Mouse (Mus musculus) spleen, adult 2 months (tissue): ENCODE results near the gene Chmp6. TPM values are rescaled to one million over a fixed set of nuclear protein-coding genes. Genes with fewer than 3 reads are reported as not detected.

Source experiments
- DNase-seq, 2 experiments: peaks; one replicate each; pipeline versions ENCODE4 v3.0.0 to v3.0.0-alpha.2; 2012 to 2021; ENCODE audit warnings: low spot score in 2 of 2, low read depth in 1 of 2
- H3K27ac ChIP-seq: fragments of 200-500 bp; 2 replicates; pipeline ENCODE4 v1.5.1; 2012; ENCODE audit warnings: low read length, inconsistent platforms; ENCODE audit not compliant: insufficient read depth
- H3K27me3 ChIP-seq: fragments of 200-500 bp; 2 replicates; pipeline ENCODE4 v1.6.1; 2012; ENCODE audit warnings: mild to moderate bottlenecking, moderate library complexity, low read length, inconsistent platforms; ENCODE audit not compliant: control insufficient read depth, insufficient read depth
- H3K36me3 ChIP-seq: fragments of 200-500 bp; 2 replicates; pipeline ENCODE4 v1.6.1; 2012; ENCODE audit warnings: mild to moderate bottlenecking, low read length, inconsistent platforms; ENCODE audit not compliant: control insufficient read depth, insufficient read depth
- H3K4me1 ChIP-seq: fragments of 200-500 bp; 2 replicates; pipeline ENCODE4 v1.6.1; 2011; ENCODE audit warnings: inconsistent platforms; ENCODE audit not compliant: control insufficient read depth, insufficient read depth, insufficient read length
- H3K4me3 ChIP-seq: fragments of 200-500 bp; 2 replicates; pipeline ENCODE4 v1.5.1; 2011; ENCODE audit warnings: mild to moderate bottlenecking, inconsistent platforms; ENCODE audit not compliant: insufficient read depth, insufficient read length; ENCODE audit errors: extremely low read depth
- CTCF ChIP-seq: fragments of 200-500 bp; IDR thresholded peaks from 2 replicates; pipeline ENCODE4 v1.5.1; 2011; ENCODE audit warnings: mild to moderate bottlenecking, inconsistent platforms; ENCODE audit not compliant: insufficient read depth, insufficient read length, insufficient replicate concordance; ENCODE audit errors: extremely low read depth
- POLR2A ChIP-seq: fragments of 200-500 bp; IDR thresholded peaks from 2 replicates; pipeline ENCODE4 v1.6.1; 2011; ENCODE audit warnings: low read depth, low read length, inconsistent platforms
- WGBS: fragments of 180-500 bp; shearing (Covaris S2); methylation state at CpG from one replicate; pipeline ENCODE4 v1.1.7; 2018; 5-methylcytosine and 5-hydroxymethylcytosine counted together
- polyA plus RNA-seq: library from polyadenylated mRNA; depleted of rRNA; stranded (reverse); fragments of >200 nt; gene quantifications from 2 replicates; pipeline ENCODE4 v1.2.3, GENCODE M21; 2012

Gene Chmp6
- polyA plus RNA-seq, 1 experiment, result 31.2 TPM

- no peak overlapping the region for H3K4me3 ChIP-seq
- DNase-seq, result no peak
- H3K27me3 ChIP-seq, result no peaks in the 10 kb centered on the region
- no peak overlapping the region for H3K27ac ChIP-seq
- H3K36me3 ChIP-seq, result no peaks in the 10 kb centered on the region
- TF ChIP-seq POLR2A, result no peak
- WGBS, result 80% methylated on average over 2 of the region's 2 CpGs
- H3K4me1 ChIP-seq, result peaks cover 11% of the 10 kb centered on the region
These were observed 34.7 kb downstream of the Chmp6 start for GRCm38 (mm10) chr11:119947897-119948296.

- no peaks in the 10 kb centered on the region for H3K36me3 ChIP-seq
- no peak overlapping the region for H3K27ac ChIP-seq
- no peak overlapping the region for H3K4me3 ChIP-seq
- DNase-seq, result no peak
- 68% methylated on average over 4 of the region's 4 CpGs for WGBS
- H3K27me3 ChIP-seq, result no peaks in the 10 kb centered on the region
- no peak for TF ChIP-seq POLR2A
- TF ChIP-seq CTCF, result no peak
- peaks cover 13% of the 10 kb centered on the region for H3K4me1 ChIP-seq
These were observed 35.1 kb downstream of the Chmp6 start for GRCm38 (mm10) chr11:119948305-119948704.

GRCm38 (mm10) chr11:119948803-119949202 is 35.6 kb downstream of the Chmp6 start:
- Histone ChIP-seq H3K4me3 (no peak overlapping the region), H3K36me3 (no peaks in the 10 kb centered on the region), H3K27ac (no peak overlapping the region), H3K27me3 (no peaks in the 10 kb centered on the region), H3K4me1 (peaks cover 14% of the 10 kb centered on the region; the same call in 1 of the 2 replicates)
- TF ChIP-seq POLR2A (no peak), CTCF (no peak)
- no peak for DNase-seq
- 77% methylated on average over 2 of the region's 2 CpGs for WGBS

GRCm38 (mm10) chr11:119950535-119950934 is 37.3 kb downstream of the Chmp6 start:
- Histone ChIP-seq H3K27me3 (no peaks in the 10 kb centered on the region), H3K4me3 (no peak overlapping the region), H3K27ac (no peak overlapping the region), H3K4me1 (peaks cover 30% of the 10 kb centered on the region; the same call in 1 of the 2 replicates), H3K36me3 (no peaks in the 10 kb centered on the region)
- DNase-seq, result no peak
- no peak for TF ChIP-seq CTCF
- no peak for TF ChIP-seq POLR2A
- 96% methylated on average over 3 of the region's 3 CpGs for WGBS

- WGBS, result 88% methylated on average over 6 of the region's 6 CpGs
- Histone ChIP-seq H3K36me3 (no peaks in the 10 kb centered on the region), H3K4me1 (peaks cover 37% of the 10 kb centered on the region; the same call in 1 of the 2 replicates), H3K27me3 (no peaks in the 10 kb centered on the region), H3K27ac (no peak overlapping the region), H3K4me3 (no peak overlapping the region)
- TF ChIP-seq POLR2A (no peak), CTCF (no peak)
- DNase-seq, result no peak
These were observed 38.1 kb downstream of the Chmp6 start for GRCm38 (mm10) chr11:119951326-119951725.

GRCm38 (mm10) chr11:119952429-119953224 is 39.4 kb downstream of the Chmp6 start:
- no peak for TF ChIP-seq POLR2A
- TF ChIP-seq CTCF, result no peak
- H3K27ac ChIP-seq, result no peak overlapping the region
- no peak for DNase-seq
- 58% methylated on average over 5 of the region's 5 CpGs for WGBS
- H3K27me3 ChIP-seq, result no peaks in the 10 kb centered on the region
- H3K4me3 ChIP-seq, result no peak overlapping the region
- H3K36me3 ChIP-seq, result no peaks in the 10 kb centered on the region
- H3K4me1 ChIP-seq, result peaks cover 41% of the 10 kb centered on the region; the same call in 1 of the 2 replicates

- no peaks in the 10 kb centered on the region for H3K36me3 ChIP-seq
- 43% methylated on average over 4 of the region's 4 CpGs for WGBS
- H3K4me3 ChIP-seq, result no peak overlapping the region
- TF ChIP-seq POLR2A, result no peak
- no peak for DNase-seq
- H3K4me1 ChIP-seq, result peaks cover 41% of the 10 kb centered on the region; the same call in 1 of the 2 replicates
- H3K27ac ChIP-seq, result peak overlapping the region; percentile 41; the same call in 1 of the 2 replicates
- no peaks in the 10 kb centered on the region for H3K27me3 ChIP-seq
These were observed 41.0 kb downstream of the Chmp6 start for GRCm38 (mm10) chr11:119954233-119954632.
